Mouse (Mus musculus): Measurements from ENCODE around the gene Tspan2.

DNA sequence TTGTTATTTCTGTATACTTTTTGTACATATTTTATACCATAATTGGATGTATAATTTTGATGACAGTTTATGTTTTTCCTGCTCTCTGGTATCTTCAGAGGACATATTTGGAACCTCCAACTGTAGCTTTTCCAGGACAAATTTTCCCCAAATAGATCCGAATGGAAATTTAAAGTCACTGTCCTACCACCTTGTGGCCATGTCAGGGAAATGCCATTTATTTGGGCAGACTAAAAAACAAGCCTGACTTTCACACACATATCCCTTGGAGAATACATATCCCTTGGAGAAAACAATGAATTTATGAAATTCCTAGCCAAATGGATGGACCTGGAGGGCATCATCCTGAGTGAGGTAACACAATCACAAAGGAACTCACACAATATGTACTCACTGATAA is 108.1 kb downstream of the Tspan2 start:
- TF ChIP-seq CTCF (IDR thresholded peaks at IDR 0.05; ENCODE audit: insufficient read depth, low read length) (no peak), POLR2A (IDR thresholded peaks at IDR 0.05; ENCODE audit: borderline replicate concordance, extremely low read depth, low read depth, low read length) (no peak)
